Mouse (Mus musculus) thymus, adult 2 months (tissue): ENCODE data around the gene Gm17482.

ENCODE experiments used
- CTCF ChIP-seq: fragments of 200-500 bp; IDR thresholded peaks from 2 replicates; pipeline ENCODE4 v1.5.1; 2012; ENCODE audit warnings: mild to moderate bottlenecking, control low read depth, low read length, moderate library complexity, borderline replicate concordance; ENCODE audit not compliant: control insufficient read depth, poor library complexity, insufficient read depth; ENCODE audit errors: extremely low read depth
- POLR2A ChIP-seq: fragments of 200-500 bp; IDR thresholded peaks from 2 replicates; pipeline ENCODE4 v1.6.1; 2012; ENCODE audit warnings: mild to moderate bottlenecking, low read length, control low read depth, moderate library complexity; ENCODE audit not compliant: control insufficient read depth, poor library complexity, insufficient read depth; ENCODE audit errors: extremely low read depth

- TF ChIP-seq POLR2A (no peak), CTCF (no peak)
Measured at GRCm38 (mm10) chr6:115279639-115280038, 52.5 kb downstream of the Gm17482 start.
